Mouse (Mus musculus) heart, adult 2 months (tissue): ENCODE results near the gene Nek8. TPM values are rescaled to one million over a fixed set of nuclear protein-coding genes. Genes with fewer than 3 reads are reported as not detected.

Experiments used
- DNase-seq, 2 experiments: peaks; one replicate each; pipeline ENCODE4 v3.0.0; 2021
- H3K27ac ChIP-seq: fragments of 200-600 bp; 2 replicates; pipeline ENCODE4 v1.8.1; 2022
- H3K27me3 ChIP-seq: fragments of 200-500 bp; 2 replicates; pipeline ENCODE4 v1.6.1; 2012; ENCODE audit warnings: mild to moderate bottlenecking, low read length, inconsistent platforms, mixed read lengths; ENCODE audit not compliant: control insufficient read depth, insufficient read depth
- H3K36me3 ChIP-seq: fragments of 200-500 bp; 2 replicates; pipeline ENCODE4 v1.6.1; 2012; ENCODE audit warnings: low read length, inconsistent platforms; ENCODE audit not compliant: control insufficient read depth, insufficient read depth
- H3K4me1 ChIP-seq: fragments of 200-500 bp; 2 replicates; pipeline ENCODE4 v1.6.1; 2011; ENCODE audit warnings: low read length; ENCODE audit not compliant: control insufficient read depth, insufficient read depth
- H3K4me3 ChIP-seq: fragments of 200-600 bp; 2 replicates; pipeline ENCODE4 v1.8.1; 2022
- H3K79me2 ChIP-seq: fragments of 200-500 bp; replicated peaks from 2 replicates; pipeline ENCODE4 v1.6.1; 2012; ENCODE audit warnings: mild to moderate bottlenecking, inconsistent platforms, low read length, moderate library complexity, mixed read lengths; ENCODE audit not compliant: control insufficient read depth, insufficient read depth
- H3K9ac ChIP-seq: fragments of 200-500 bp; 2 replicates; pipeline ENCODE4 v1.6.1; 2012; ENCODE audit warnings: low read depth, mild to moderate bottlenecking, control low read depth, inconsistent platforms, low read length, mixed read lengths
- CTCF ChIP-seq: fragments of 200-600 bp; IDR thresholded peaks from 2 replicates; pipeline ENCODE4 v1.8.1; 2022; ENCODE audit warnings: antibody characterized with exemption, mild to moderate bottlenecking, moderate library complexity
- EP300 ChIP-seq: fragments of 200-500 bp; IDR thresholded peaks from 2 replicates; pipeline ENCODE4 v1.6.1; 2011; ENCODE audit warnings: low read depth, low read length, control low read depth; ENCODE audit not compliant: insufficient read depth
- POLR2A ChIP-seq: fragments of 200-500 bp; IDR thresholded peaks from 2 replicates; pipeline ENCODE4 v1.6.1; 2011; ENCODE audit warnings: mild to moderate bottlenecking, low read depth, low read length, control low read depth; ENCODE audit not compliant: insufficient read depth
- WGBS: fragments of 180-500 bp; shearing (Covaris S2); methylation state at CpG from one replicate; pipeline ENCODE4 v1.1.7; 2018; 5-methylcytosine and 5-hydroxymethylcytosine counted together
- intact Hi-C: fragments of 180-260 bp; cut with DNase I; formaldehyde crosslinking; loops from one replicate; pipeline ENCODE4 v1.15.1; 2025
- polyA plus RNA-seq: library from polyadenylated mRNA; depleted of rRNA; stranded (reverse); fragments of >200 nt; gene quantifications from 2 replicates; pipeline ENCODE4 v1.2.3, GENCODE M21; 2012
- total RNA-seq, 2 experiments: library from RNA; stranded (reverse); gene quantifications; 2 replicates each; pipeline ENCODE4 v1.2.3; 2021

Nek8 gene
- total and polyA plus RNA-seq, 3 experiments = 1.6 to 7.0 (median 2.5) TPM

- TF ChIP-seq CTCF (no peak), POLR2A (no peak), EP300 (no peak)
- Histone ChIP-seq H3K9ac (no peak overlapping the region), H3K4me3 (no peak overlapping the region), H3K4me1 (peaks cover 5% of the 10 kb centered on the region), H3K27ac (peak overlapping the region; percentile 61), H3K79me2 (no peaks in the 10 kb centered on the region; the same call in 1 of the 2 replicates), H3K27me3 (no peaks in the 10 kb centered on the region), H3K36me3 (peaks cover 3% of the 10 kb centered on the region; the same call in 1 of the 2 replicates)
- peak; percentile 71 for DNase-seq
- 40% methylated on average over 9 of the region's 9 CpGs for WGBS
- intact Hi-C loops = loop anchor here (5.0 kb wide), 1 partner anchor 90 kb away; no protein-coding TSS in a partner anchor
Observed at GRCm38 (mm10) chr11:78152299-78153231, 23.9 kb downstream of the Nek8 start.

- Histone ChIP-seq H3K79me2 (no peaks in the 10 kb centered on the region; the same call in 1 of the 2 replicates), H3K27ac (no peak overlapping the region), H3K4me3 (no peak overlapping the region), H3K27me3 (no peaks in the 10 kb centered on the region), H3K36me3 (peaks cover 3% of the 10 kb centered on the region; the same call in 1 of the 2 replicates), H3K9ac (no peak overlapping the region), H3K4me1 (peaks cover 5% of the 10 kb centered on the region)
- TF ChIP-seq CTCF = peak; percentile 66
- TF ChIP-seq POLR2A = no peak
- WGBS = 49% methylated on average over 1 of the region's 1 CpGs
- intact Hi-C loops = loop anchor here (5.0 kb wide), 1 partner anchor 89 kb away; no protein-coding TSS in a partner anchor
- no peak for DNase-seq
Observed at GRCm38 (mm10) chr11:78151161-78151560, 25.3 kb downstream of the Nek8 start.

- intact Hi-C loops = no loop called here
- peak in 1 of 2 experiments; percentile 31 for DNase-seq
- 69% methylated on average over 6 of the region's 6 CpGs for WGBS
Observed at GRCm38 (mm10) chr11:78146707-78147543, 29.6 kb downstream of the Nek8 start.

GRCm38 (mm10) chr11:78146168-78146567 is 30.3 kb downstream of the Nek8 start:
- no peaks in the 10 kb centered on the region for H3K27me3 ChIP-seq
- H3K27ac ChIP-seq = peak overlapping the region; percentile 13
- DNase-seq = no peak
- H3K79me2 ChIP-seq = peaks cover 2% of the 10 kb centered on the region
- H3K9ac ChIP-seq = no peak overlapping the region
- WGBS = 88% methylated on average over 5 of the region's 5 CpGs
- intact Hi-C loops = no loop called here
- H3K36me3 ChIP-seq = no peaks in the 10 kb centered on the region
- H3K4me1 ChIP-seq = peaks cover 1% of the 10 kb centered on the region
- TF ChIP-seq CTCF (peak; percentile 33), POLR2A (no peak), EP300 (no peak)
- H3K4me3 ChIP-seq = no peak overlapping the region

More at GRCm38 (mm10) chr11:78146707-78147543, 29.6 kb downstream of the Nek8 start:
- peaks cover 2% of the 10 kb centered on the region; the same call in 1 of the 2 replicates for H3K36me3 ChIP-seq
- H3K79me2 ChIP-seq = peaks cover 2% of the 10 kb centered on the region
- no peaks in the 10 kb centered on the region for H3K27me3 ChIP-seq
- H3K4me1 ChIP-seq = peaks cover 1% of the 10 kb centered on the region
- H3K9ac ChIP-seq = no peak overlapping the region
- no peak overlapping the region for H3K4me3 ChIP-seq
- H3K27ac ChIP-seq = peak overlapping the region; percentile 13
- TF ChIP-seq EP300 (no peak), POLR2A (no peak), CTCF (0 out of 2 replicates have a peak, but pooled peaks have one; percentile 20)

GRCm38 (mm10) chr11:78143520-78143919 is 33.0 kb downstream of the Nek8 start:
- Histone ChIP-seq H3K4me1 (peaks cover 1% of the 10 kb centered on the region), H3K79me2 (peaks cover 4% of the 10 kb centered on the region), H3K27ac (no peak overlapping the region), H3K9ac (no peak overlapping the region), H3K4me3 (no peak overlapping the region), H3K36me3 (no peaks in the 10 kb centered on the region; the same call in 1 of the 2 replicates), H3K27me3 (no peaks in the 10 kb centered on the region)
- 96% methylated on average over 2 of the region's 2 CpGs for WGBS
- intact Hi-C loops = loop anchor here (5.0 kb wide), 1 partner anchor 46 kb away; no protein-coding TSS in a partner anchor
- TF ChIP-seq CTCF = no peak
- TF ChIP-seq POLR2A = no peak
- no peak for TF ChIP-seq EP300
- no peak for DNase-seq
